Mouse (Mus musculus) MEL (cell line): ENCODE measurements around the gene Med24. TPM values are rescaled to one million over a fixed set of nuclear protein-coding genes. Genes with fewer than 3 reads are reported as not detected.

ENCODE experiments used
- DNase-seq: peaks from one replicate; pipeline ENCODE4 v3.0.0; 2011; ENCODE audit warnings: low read depth, low spot score
- H3K27ac ChIP-seq: 2 replicates; pipeline ENCODE4 v1.5.1; 2012; ENCODE audit warnings: low read depth, mild to moderate bottlenecking, control low read depth, low read length, moderate library complexity; ENCODE audit not compliant: control insufficient read depth
- H3K27me3 ChIP-seq, 2 experiments: fragments of 150-350 bp in 1 of 2; sonication (generic) in 1 of 2; 2 replicates each; pipeline ENCODE4 v1.6.1; 2012; ENCODE audit warnings: low read length in 2 of 2, mild to moderate bottlenecking in 2 of 2, improper control_type of control experiment in 1 of 2, moderate library complexity in 1 of 2; ENCODE audit not compliant: insufficient read depth in 2 of 2, control insufficient read depth in 1 of 2
- H3K36me3 ChIP-seq, 2 experiments: 2 replicates each; pipeline ENCODE4 v1.6.1; 2012 to 2014; ENCODE audit warnings: low read length in 2 of 2, improper control_type of control experiment in 1 of 2, inconsistent platforms in 1 of 2, mild to moderate bottlenecking in 1 of 2; ENCODE audit not compliant: insufficient read depth in 2 of 2, control insufficient read depth in 1 of 2
- H3K4me1 ChIP-seq, 2 experiments: fragments of 150-350 bp in 1 of 2; sonication (generic) in 1 of 2; 2 replicates each; pipeline ENCODE4 v1.6.1; 2012; ENCODE audit warnings: low read length in 2 of 2, improper control_type of control experiment in 1 of 2, mild to moderate bottlenecking in 1 of 2; ENCODE audit not compliant: insufficient read depth in 2 of 2, control insufficient read depth in 1 of 2
- H3K4me3 ChIP-seq, 2 experiments: fragments of 150-350 bp in 1 of 2; sonication (generic) in 1 of 2; 2 replicates each; pipeline ENCODE4 v1.5.1; 2012; ENCODE audit warnings: low read depth in 2 of 2, low read length in 2 of 2, mild to moderate bottlenecking in 2 of 2, moderate library complexity in 2 of 2, control low read depth in 1 of 2, improper control_type of control experiment in 1 of 2; ENCODE audit not compliant: control insufficient read depth in 1 of 2, insufficient read depth in 1 of 2
- H3K79me2 ChIP-seq: 2 replicates; pipeline ENCODE4 v1.6.1; 2012; ENCODE audit warnings: mild to moderate bottlenecking, low read length, moderate library complexity; ENCODE audit not compliant: control insufficient read depth, poor library complexity, insufficient read depth
- H3K9ac ChIP-seq: 2 replicates; pipeline ENCODE4 v1.6.1; 2012; ENCODE audit warnings: low read depth, mild to moderate bottlenecking, control low read depth, low read length, moderate library complexity; ENCODE audit not compliant: control insufficient read depth, poor library complexity, severe bottlenecking
- H3K9me3 ChIP-seq: fragments of 150-350 bp; sonication (generic); replicated peaks from 2 replicates; pipeline ENCODE4 v1.6.1; 2012; ENCODE audit warnings: mild to moderate bottlenecking, low read length, improper control_type of control experiment, moderate library complexity; ENCODE audit not compliant: insufficient read depth
- BHLHE40 ChIP-seq: IDR thresholded peaks from 2 replicates; pipeline ENCODE4 v1.6.1; 2012; ENCODE audit warnings: low read depth, mild to moderate bottlenecking, inconsistent platforms, low read length, improper control_type of control experiment, borderline replicate concordance
- CTCF ChIP-seq, 3 experiments: IDR thresholded peaks in 2 of 3; conservative IDR thresholded peaks in 1 of 3; 2 replicates each; pipeline ENCODE4 v1.5.1; 2011 to 2012; ENCODE audit warnings: low read length in 3 of 3, low read depth in 2 of 3, mild to moderate bottlenecking in 2 of 3, improper control_type of control experiment in 1 of 3, inconsistent platforms in 1 of 3, mixed read lengths in 1 of 3, moderate library complexity in 1 of 3; ENCODE audit not compliant: control insufficient read depth in 1 of 3, insufficient read depth in 1 of 3, poor library complexity in 1 of 3, severe bottlenecking in 1 of 3
- EP300 ChIP-seq, 2 experiments: IDR thresholded peaks; 2 replicates each; pipeline ENCODE4 v1.6.1; 2011; ENCODE audit warnings: improper control_type of control experiment in 2 of 2, low read length in 2 of 2, low read depth in 1 of 2, mild to moderate bottlenecking in 1 of 2
- GATA1 ChIP-seq: IDR thresholded peaks from 2 replicates; pipeline ENCODE4 v1.6.1; 2011; ENCODE audit warnings: low read depth, low read length, improper control_type of control experiment
- HCFC1 ChIP-seq: IDR thresholded peaks from 2 replicates; pipeline ENCODE4 v1.6.1; 2012; ENCODE audit warnings: low read depth, mild to moderate bottlenecking, inconsistent platforms, low read length, improper control_type of control experiment, moderate library complexity
- JUND ChIP-seq: IDR thresholded peaks from 2 replicates; pipeline ENCODE4 v1.6.1; 2011; ENCODE audit warnings: low read depth, mild to moderate bottlenecking, improper control_type of control experiment, low read length
- MAX ChIP-seq: IDR thresholded peaks from 2 replicates; pipeline ENCODE4 v1.6.1; 2011; ENCODE audit warnings: low read length, improper control_type of control experiment
- MAZ ChIP-seq: IDR thresholded peaks from 2 replicates; pipeline ENCODE4 v1.6.1; 2012; ENCODE audit warnings: low read depth, mild to moderate bottlenecking, inconsistent platforms, low read length, improper control_type of control experiment
- MYB ChIP-seq: IDR thresholded peaks from 2 replicates; pipeline ENCODE4 v1.6.1; 2011; ENCODE audit warnings: mild to moderate bottlenecking, low read depth, low read length, improper control_type of control experiment
- MYC ChIP-seq: IDR thresholded peaks from 2 replicates; pipeline ENCODE4 v1.6.1; 2011; ENCODE audit warnings: low read depth, mild to moderate bottlenecking, low read length, improper control_type of control experiment, moderate library complexity
- POLR2AphosphoS2 ChIP-seq: IDR thresholded peaks from 2 replicates; pipeline ENCODE4 v1.6.1; 2011; ENCODE audit warnings: low read length, improper control_type of control experiment
- RAD21 ChIP-seq: IDR thresholded peaks from 2 replicates; pipeline ENCODE4 v1.6.1; 2011; ENCODE audit warnings: mild to moderate bottlenecking, low read depth, low read length, improper control_type of control experiment
- SMC3 ChIP-seq: IDR thresholded peaks from 2 replicates; pipeline ENCODE4 v1.6.1; 2011; ENCODE audit warnings: low read depth, low read length, improper control_type of control experiment
- TAL1 ChIP-seq: IDR thresholded peaks from 2 replicates; pipeline ENCODE4 v1.6.1; 2012; ENCODE audit warnings: mild to moderate bottlenecking, inconsistent platforms, low read length, moderate library complexity, mixed read lengths
- TBP ChIP-seq: IDR thresholded peaks from 2 replicates; pipeline ENCODE4 v1.8.0; 2011; ENCODE audit warnings: low read depth, low read length, improper control_type of control experiment
- UBTF ChIP-seq: IDR thresholded peaks from 2 replicates; pipeline ENCODE4 v1.6.1; 2012; ENCODE audit warnings: low read depth, mild to moderate bottlenecking, inconsistent platforms, low read length, improper control_type of control experiment, moderate library complexity, borderline replicate concordance; ENCODE audit not compliant: insufficient read depth
- ZKSCAN1 ChIP-seq: IDR thresholded peaks from 2 replicates; pipeline ENCODE4 v1.6.1; 2012; ENCODE audit warnings: low read depth, mild to moderate bottlenecking, inconsistent platforms, low read length, improper control_type of control experiment, moderate library complexity
- ZMIZ1 ChIP-seq: IDR thresholded peaks from 2 replicates; pipeline ENCODE4 v1.6.1; 2012; ENCODE audit warnings: low read depth, mild to moderate bottlenecking, inconsistent platforms, low read length, improper control_type of control experiment, moderate library complexity
- ZNF384 ChIP-seq: IDR thresholded peaks from 2 replicates; pipeline ENCODE4 v1.6.1; 2012; ENCODE audit warnings: low read depth, mild to moderate bottlenecking, inconsistent platforms, low read length, improper control_type of control experiment
- polyA plus RNA-seq, 2 experiments: library from polyadenylated mRNA; stranded (reverse) in 1 of 2; unstranded in 1 of 2; fragments of >175 nt in 1 of 2; fragments of >200 nt in 1 of 2; gene quantifications; 2 replicates each; pipeline versions ENCODE4 v1.2.1 to v1.2.4; 2012; ENCODE audit warnings: low replicate concordance in 2 of 2, low read depth in 1 of 2; ENCODE audit not compliant: insufficient read length in 2 of 2, insufficient read depth in 1 of 2, missing spikeins in 1 of 2
- total RNA-seq: library from RNA; depleted of rRNA; stranded (reverse); fragments of 300-350 nt; gene quantifications from 2 replicates; pipeline ENCODE4 v1.2.3, GENCODE M21; 2012

Gene Med24
- total and polyA plus RNA-seq, 3 experiments, result 37.5 to 89.8 TPM; not detected in 1

- Histone ChIP-seq H3K36me3 (peaks cover 2 to 6% of the 10 kb centered on the region in 2 experiments), H3K27ac (no peak overlapping the region)
These were observed 20.8 kb downstream of the Med24 start for GRCm38 (mm10) chr11:98708282-98708956.

GRCm38 (mm10) chr11:98707401-98708281 lies 21.6 kb downstream of the Med24 start:
- no peaks in the 10 kb centered on the region for H3K9me3 ChIP-seq
- TF ChIP-seq ZMIZ1 (no peak), MAZ (no peak), MAX (no peak)
- H3K27me3 ChIP-seq, result no peaks in the 10 kb centered on the region
- peaks cover 0 to 6% of the 10 kb centered on the region in 2 experiments; a peak in 3 of 4 replicates for H3K36me3 ChIP-seq
- H3K27ac ChIP-seq, result no peak overlapping the region
- no peak overlapping the region for H3K4me3 ChIP-seq
- DNase-seq, result no peak
- H3K79me2 ChIP-seq, result no peaks in the 10 kb centered on the region
- H3K9ac ChIP-seq, result no peak overlapping the region
- peaks cover 0 to 7% of the 10 kb centered on the region in 2 experiments; a peak in 2 of 4 replicates for H3K4me1 ChIP-seq

More at GRCm38 (mm10) chr11:98708282-98708956, 20.8 kb downstream of the Med24 start:
- Histone ChIP-seq H3K4me3 (no peak overlapping the region), H3K9ac (no peak overlapping the region), H3K79me2 (no peaks in the 10 kb centered on the region), H3K27me3 (no peaks in the 10 kb centered on the region), H3K4me1 (peaks cover 0 to 7% of the 10 kb centered on the region in 2 experiments; a peak in 2 of 4 replicates), H3K9me3 (no peaks in the 10 kb centered on the region)
- no peak for DNase-seq
- no peak for TF ChIP-seq RAD21
- no peak for TF ChIP-seq BHLHE40
- no peak for TF ChIP-seq GATA1
- TF ChIP-seq EP300 (IDR thresholded peaks at IDR 0.05; ENCODE audit: low read depth in 1 of 2, low read length in 2 of 2), result no peak
- no peak for TF ChIP-seq CTCF (IDR thresholded peaks at IDR 0.05 in 2 of 3, conservative IDR thresholded peaks at IDR 0.05 in 1 of 3; ENCODE audit: control insufficient read depth in 1 of 3, insufficient read depth in 1 of 3, low read depth in 2 of 3, low read length in 3 of 3, poor library complexity in 1 of 3, severe bottlenecking in 1 of 3)
- no peak for TF ChIP-seq MYB
- no peak for TF ChIP-seq SMC3
- no peak for TF ChIP-seq HCFC1
- no peak for TF ChIP-seq MYC
- TF ChIP-seq UBTF, result no peak
- no peak for TF ChIP-seq ZNF384
- TF ChIP-seq POLR2AphosphoS2, result no peak
- TF ChIP-seq TAL1, result no peak
- no peak for TF ChIP-seq TBP
- TF ChIP-seq ZKSCAN1, result no peak
- no peak for TF ChIP-seq JUND
